Mouse (Mus musculus) adrenal gland, postnatal 36 days (tissue): ENCODE measurements around the gene Dennd4b. TPM values are rescaled to one million over a fixed set of nuclear protein-coding genes. Genes with fewer than 3 reads are reported as not detected.
"Not testable (repeated sequence)": the region's sequence is repeated elsewhere in the genome, so short reads cannot be mapped to it uniquely, and the experiment has no call there.

Experiments
- DNase-seq, 2 experiments: peaks; one replicate each; pipeline ENCODE4 v3.0.0; 2021; ENCODE audit warnings: mixed read lengths in 1 of 2
- total RNA-seq, 2 experiments: library from RNA; stranded (reverse); gene quantifications; 2 replicates each; pipeline ENCODE4 v1.2.3; 2021

The Dennd4b gene
- total RNA-seq, 2 experiments from 2014 or later = 6.2 to 7.3 TPM

- DNase-seq = not testable (repeated sequence)
These were observed 12.3 kb upstream of the Dennd4b start for GRCm38 (mm10) chr3:90252659-90253058.

GRCm38 (mm10) chr3:90253174-90253573 lies 11.8 kb upstream of the Dennd4b start:
- DNase-seq = not testable (repeated sequence)

- peak; percentile 96 to 97 for DNase-seq
These were observed 11.1 kb upstream of the Dennd4b start, which contains the start of gene Crtc2 for GRCm38 (mm10) chr3:90253653-90254418. TSS of gene Crtc2 (plus strand) at chr3:90254163.

- DNase-seq = peak; percentile 68 to 78
These were observed 10.4 kb upstream of the Dennd4b start for GRCm38 (mm10) chr3:90254419-90255193.

- DNase-seq = no peak
These were observed 9.8 kb upstream of the Dennd4b start for GRCm38 (mm10) chr3:90255194-90255565.

GRCm38 (mm10) chr3:90255784-90256353 lies 9.1 kb upstream of the Dennd4b start:
- DNase-seq = no peak

GRCm38 (mm10) chr3:90256731-90257530 lies 8.1 kb upstream of the Dennd4b start:
- DNase-seq = peak; percentile 28 to 52

- no peak for DNase-seq
These were observed 6.5 kb upstream of the Dennd4b start for GRCm38 (mm10) chr3:90258521-90258920.

GRCm38 (mm10) chr3:90263121-90263771 lies 1.7 kb upstream of the Dennd4b start:
- DNase-seq = no peak

GRCm38 (mm10) chr3:90264687-90265033 lies 325 bp upstream of the Dennd4b start:
- no peak for DNase-seq

GRCm38 (mm10) chr3:90265932-90266741 lies 1.2 kb downstream of the Dennd4b start:
- DNase-seq = no peak

GRCm38 (mm10) chr3:90266901-90267775 lies 2.2 kb downstream of the Dennd4b start:
- no peak for DNase-seq

GRCm38 (mm10) chr3:90268190-90268589 lies 3.2 kb downstream of the Dennd4b start:
- no peak for DNase-seq

- no peak for DNase-seq
These were observed 4.0 kb downstream of the Dennd4b start for GRCm38 (mm10) chr3:90268971-90269370.

- DNase-seq = no peak
These were observed 5.8 kb downstream of the Dennd4b start for GRCm38 (mm10) chr3:90270784-90271183.

- no peak for DNase-seq
These were observed 7.2 kb downstream of the Dennd4b start for GRCm38 (mm10) chr3:90272170-90272569.

GRCm38 (mm10) chr3:90273855-90274254 lies 8.9 kb downstream of the Dennd4b start:
- DNase-seq = no peak

GRCm38 (mm10) chr3:90275286-90275685 lies 10.3 kb downstream of the Dennd4b start:
- DNase-seq = no peak

- DNase-seq = no peak
These were observed 11.9 kb downstream of the Dennd4b start for GRCm38 (mm10) chr3:90276858-90277257.

GRCm38 (mm10) chr3:90277793-90278192 lies 12.8 kb downstream of the Dennd4b start:
- no peak for DNase-seq
